Mouse (Mus musculus) layer of hippocampus, adult 9-10 months (tissue): ENCODE measurements at regions not wholly inside any gene's neighbourhood (a gene's known extent, or its start where the extent isn't known, plus 50 kb on each side); places are given as distances from the start of the nearest gene placed in this dataset.
"Not testable (repeated sequence)": the region's sequence is repeated elsewhere in the genome, so short reads cannot be mapped to it uniquely, and the experiment has no call there.

ENCODE experiments used
- DNase-seq: peaks from one replicate; pipeline ENCODE4 v3.0.0; 2022; ENCODE audit warnings: low spot score

DNA sequence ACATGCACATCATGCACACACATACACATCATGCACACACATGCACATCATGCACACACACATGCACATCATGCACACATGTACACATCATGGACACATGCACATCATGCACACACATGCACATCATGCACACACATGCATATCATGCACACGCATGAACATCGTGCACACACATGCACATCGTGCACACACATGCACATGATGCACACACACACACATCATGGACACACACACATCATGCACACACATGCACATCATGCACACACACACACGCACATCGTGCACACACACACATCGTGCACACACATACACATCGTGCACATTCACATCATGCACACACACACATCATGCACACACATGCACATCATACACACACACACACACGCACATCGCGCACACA, 104.9 kb upstream of the Gcfc2 start:
- DNase-seq, result no peak

- no peak for DNase-seq
Measured at GRCm38 (mm10) chr6:81820078-81820477, 103.4 kb upstream of the Gcfc2 start.

DNA sequence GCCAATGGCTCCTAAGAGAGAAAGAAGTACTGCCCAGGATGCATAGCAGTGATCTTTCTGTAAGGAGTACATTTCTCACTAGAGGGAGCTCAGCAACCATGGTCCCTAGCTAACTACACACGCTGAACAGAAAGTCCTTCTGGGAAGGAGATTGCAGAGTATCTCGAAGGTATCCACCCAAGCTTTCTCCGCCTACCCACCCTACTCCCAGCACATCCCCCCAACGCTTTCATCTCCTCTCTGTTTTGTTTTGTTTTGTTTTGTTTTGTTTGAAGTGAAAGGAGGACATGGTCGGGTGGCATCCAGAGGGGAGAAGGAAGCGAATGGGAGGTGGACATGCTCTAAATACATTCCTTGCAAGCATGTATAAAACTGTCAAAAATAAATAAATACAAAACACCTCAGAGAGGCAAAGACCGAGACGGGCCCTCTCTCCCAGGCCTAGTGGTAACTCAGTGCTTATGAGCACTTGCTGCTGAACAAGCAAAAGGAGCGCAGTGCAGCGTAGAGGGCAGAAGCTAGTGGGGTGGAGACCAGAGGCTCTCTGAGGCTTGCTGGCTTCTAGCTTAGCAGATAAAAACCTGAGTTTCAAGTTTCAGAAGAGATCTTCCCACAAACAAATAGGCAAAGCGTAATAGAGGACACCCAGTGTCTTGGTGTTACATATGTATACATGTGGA, 83.9 kb upstream of the Gcfc2 start:
- DNase-seq, result no peak

- not testable (repeated sequence) for DNase-seq
Measured at GRCm38 (mm10) chr6:81868207-81868606, 55.3 kb upstream of the Gcfc2 start.
